Mouse (Mus musculus) heart, postnatal 10 days (tissue): ENCODE data around the gene Smurf1. TPM values are rescaled to one million over a fixed set of nuclear protein-coding genes. Genes with fewer than 3 reads are reported as not detected.

ENCODE experiments used
- DNase-seq, 2 experiments: peaks; one replicate each; pipeline ENCODE4 v3.0.0; 2021
- intact Hi-C: fragments of 180-260 bp; cut with DNase I; formaldehyde crosslinking; loops from one replicate; pipeline ENCODE4 v1.15.1; 2025
- total RNA-seq, 2 experiments: library from RNA; stranded (reverse); gene quantifications; 2 replicates each; pipeline ENCODE4 v1.2.3; 2021

The Smurf1 gene
- 10 to 100 TPM; 28.7 to 33.6 TPM for total RNA-seq

DNA sequence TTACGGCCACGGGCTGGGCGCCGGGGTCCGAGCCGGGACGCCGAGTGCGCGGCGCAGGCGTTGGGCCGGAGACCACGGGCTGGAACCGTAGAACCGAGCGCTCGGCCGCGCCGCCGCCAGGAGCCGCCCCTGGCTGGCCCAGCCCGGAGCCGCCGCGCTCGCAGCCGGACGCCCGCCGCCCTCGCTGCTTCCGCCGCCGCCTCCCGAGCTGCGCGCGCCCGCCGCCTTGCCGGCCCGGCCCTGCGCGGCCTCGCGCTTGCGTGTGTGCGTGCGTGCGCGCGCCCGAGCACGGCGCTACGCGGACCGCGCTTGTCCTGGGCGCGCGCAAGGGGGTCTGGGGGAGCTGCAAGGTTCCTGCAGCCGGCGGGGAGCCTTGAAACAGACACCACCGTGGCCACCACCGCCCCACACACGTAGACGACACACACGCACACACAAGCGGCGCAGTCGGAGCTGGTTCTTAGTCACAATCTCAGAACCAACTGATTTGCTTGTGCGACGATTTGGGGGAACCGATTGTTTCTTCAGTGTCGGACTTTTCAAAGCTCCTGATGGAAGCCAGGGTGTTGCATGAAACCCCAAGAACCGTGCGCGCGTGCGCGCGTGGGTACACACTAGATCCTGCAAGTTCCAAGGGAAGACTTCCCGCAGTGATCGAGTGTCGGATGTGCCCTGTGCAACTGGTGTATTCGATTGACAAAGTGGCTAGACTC is at the start of gene Smurf1:
Gene Smurf1, minus strand, starts transcription at position 209 of the 713 bp plus-strand sequence.
- DNase-seq: peak; percentile 89 to 90
- intact Hi-C loops: loop anchor here (5.0 kb wide), 2 partner anchors 53 to 88 kb away; no protein-coding TSS in a partner anchor

DNA sequence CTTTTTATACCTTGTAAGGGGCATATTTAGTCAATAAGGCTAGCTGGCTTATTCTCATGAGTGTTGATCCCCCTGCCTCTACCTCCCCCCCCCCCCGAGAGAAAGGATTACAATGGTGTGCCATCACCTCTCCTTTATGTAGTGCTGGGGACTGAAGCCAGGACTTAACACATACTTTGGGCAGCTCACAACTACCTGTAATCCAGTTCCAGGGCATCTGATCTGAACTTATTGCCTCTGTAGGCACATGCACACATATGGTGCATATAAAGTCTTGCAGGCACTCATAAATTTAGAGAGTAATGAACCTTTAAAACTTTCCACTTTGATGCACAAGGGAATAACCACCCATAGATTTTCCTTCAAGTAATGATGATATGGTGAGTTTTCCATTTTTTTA is 48.6 kb upstream of the Smurf1 start:
- no peak for DNase-seq
- intact Hi-C loops: no loop called here

- intact Hi-C loops: no loop called here
- DNase-seq: no peak
Measured at GRCm38 (mm10) chr5:145008878-145009659, 43.4 kb upstream of the Smurf1 start.

GRCm38 (mm10) chr5:145005596-145005995 is 39.9 kb upstream of the Smurf1 start:
- intact Hi-C loops: no loop called here
- DNase-seq: no peak

GRCm38 (mm10) chr5:145004495-145004894 is 38.8 kb upstream of the Smurf1 start:
- intact Hi-C loops: loop anchor here (5.0 kb wide), 1 partner anchor 68 kb away; no protein-coding TSS in a partner anchor
- DNase-seq: peak in 1 of 2 experiments; percentile 7

GRCm38 (mm10) chr5:145003362-145003761 is 37.7 kb upstream of the Smurf1 start:
- no peak for DNase-seq
- intact Hi-C loops: loop anchor here (5.0 kb wide), 1 partner anchor 69 kb away; no protein-coding TSS in a partner anchor

DNA sequence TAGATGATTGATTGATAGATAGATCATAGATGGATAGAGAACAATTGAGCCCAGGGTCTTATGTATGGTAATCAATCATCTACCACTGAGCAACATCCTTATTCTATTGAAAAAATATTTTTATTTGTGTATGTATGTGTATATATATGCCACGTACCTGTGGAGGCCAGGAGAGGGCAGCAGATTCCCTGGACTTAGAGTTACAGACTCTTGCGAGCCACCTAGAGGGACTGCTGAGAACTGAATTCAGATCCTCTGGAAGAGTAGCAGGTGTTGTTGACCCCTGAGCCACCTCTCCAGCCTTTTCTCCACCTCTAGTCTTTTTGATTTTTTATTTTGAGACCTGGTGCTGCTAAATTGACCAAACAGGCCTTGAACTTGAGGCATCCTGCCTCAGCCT is 32.8 kb upstream of the Smurf1 start:
- intact Hi-C loops: no loop called here
- DNase-seq: no peak

- intact Hi-C loops: no loop called here
- no peak for DNase-seq
Measured at GRCm38 (mm10) chr5:144990481-144990880, 24.8 kb upstream of the Smurf1 start.

- no peak for DNase-seq
- intact Hi-C loops: no loop called here
Measured at GRCm38 (mm10) chr5:144990051-144990450, 24.4 kb upstream of the Smurf1 start.

- no peak for DNase-seq
- intact Hi-C loops: loop anchor here (2.0 to 5.0 kb wide), 4 partner anchors 82 to 192 kb away; no protein-coding TSS in a partner anchor
Measured at GRCm38 (mm10) chr5:144989061-144989405, 23.4 kb upstream of the Smurf1 start.

DNA sequence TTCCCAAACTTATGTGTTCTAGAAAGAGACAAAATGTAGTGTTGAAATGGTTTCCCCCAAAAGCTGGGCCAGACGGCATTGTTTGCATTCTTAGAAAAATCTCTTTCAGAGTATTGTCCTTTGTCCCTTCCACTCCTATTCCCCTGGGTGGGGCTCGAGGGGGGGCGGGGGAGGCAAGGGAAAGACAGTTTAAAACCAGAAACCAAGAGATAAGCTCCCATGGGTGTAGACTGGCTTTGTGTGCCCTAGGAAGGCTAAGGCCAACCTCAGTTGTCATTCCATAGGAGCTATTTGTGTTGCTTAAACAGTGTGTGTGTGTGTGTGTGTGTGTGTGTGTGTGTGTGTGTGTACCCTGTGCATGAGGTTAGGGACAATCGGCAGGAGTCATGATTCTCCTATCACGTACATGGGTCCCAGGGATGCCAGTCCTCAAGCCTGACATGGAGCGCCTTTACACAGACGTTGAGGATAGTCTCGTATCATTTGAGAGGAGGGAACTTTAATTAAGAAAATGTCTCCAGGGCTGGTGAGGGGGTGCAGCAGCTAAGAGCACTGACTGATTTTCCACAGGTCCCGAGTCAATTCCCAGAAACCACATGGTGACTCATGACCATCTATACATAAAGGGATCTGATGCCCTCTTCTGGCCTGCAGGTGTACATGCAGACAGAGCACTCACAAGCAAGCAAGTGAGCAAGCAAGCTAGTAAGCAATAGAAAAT is 22.9 kb upstream of the Smurf1 start:
- DNase-seq: peak; percentile 72 to 74
- intact Hi-C loops: loop anchor here (2.0 to 5.0 kb wide), 4 partner anchors 81 to 192 kb away; no protein-coding TSS in a partner anchor

DNA sequence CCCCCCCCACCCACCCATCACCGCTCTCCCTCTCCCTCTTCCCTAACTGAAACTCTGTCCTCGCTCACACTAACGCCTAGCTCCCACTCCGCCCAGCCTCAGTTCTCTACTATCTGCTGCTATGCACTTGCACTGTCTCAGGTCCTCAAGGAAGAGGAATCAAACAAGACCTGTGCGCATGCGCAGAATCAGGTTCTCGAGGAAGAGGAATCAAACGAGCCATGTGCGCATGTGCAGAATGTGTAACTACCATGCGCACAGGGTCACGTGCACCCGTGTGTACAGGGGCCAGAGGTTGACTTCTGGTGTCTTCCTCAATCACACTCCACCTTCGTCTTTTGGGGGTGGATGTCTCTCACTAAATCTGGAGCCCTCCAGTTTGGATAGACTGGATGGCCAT is 21.9 kb upstream of the Smurf1 start:
- intact Hi-C loops: loop anchor here (5.0 kb wide), 2 partner anchors 80 to 150 kb away; no protein-coding TSS in a partner anchor

DNA sequence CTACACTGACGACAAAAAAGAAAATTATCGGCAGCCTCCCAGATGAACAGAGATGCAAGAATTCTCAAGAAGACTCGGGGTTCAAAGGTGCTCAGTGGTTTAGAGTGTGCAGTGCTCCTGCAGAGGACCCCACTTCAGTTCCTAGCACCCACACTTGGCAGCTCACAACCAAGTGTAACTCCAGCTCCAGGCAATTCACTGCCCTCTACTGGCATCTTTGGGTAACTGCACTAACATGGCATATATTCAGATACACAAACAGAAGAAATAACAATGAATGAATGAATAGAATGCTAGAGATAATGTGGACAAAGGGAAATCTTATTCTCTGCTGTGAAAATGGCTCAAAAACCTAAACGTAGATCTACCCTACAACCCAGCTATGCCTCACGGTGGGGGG is 19.2 kb upstream of the Smurf1 start:
- DNase-seq: no peak
- intact Hi-C loops: loop anchor here (5.0 kb wide), 2 partner anchors 78 to 148 kb away; no protein-coding TSS in a partner anchor

More for the DNA sequence above, 21.9 kb upstream of the Smurf1 start:
- DNase-seq: no peak

- DNase-seq: no peak
- intact Hi-C loops: no loop called here
Measured at GRCm38 (mm10) chr5:144983227-144983626, 17.6 kb upstream of the Smurf1 start.

- intact Hi-C loops: no loop called here
- DNase-seq: no peak
Measured at GRCm38 (mm10) chr5:144979110-144979509, 13.5 kb upstream of the Smurf1 start.

DNA sequence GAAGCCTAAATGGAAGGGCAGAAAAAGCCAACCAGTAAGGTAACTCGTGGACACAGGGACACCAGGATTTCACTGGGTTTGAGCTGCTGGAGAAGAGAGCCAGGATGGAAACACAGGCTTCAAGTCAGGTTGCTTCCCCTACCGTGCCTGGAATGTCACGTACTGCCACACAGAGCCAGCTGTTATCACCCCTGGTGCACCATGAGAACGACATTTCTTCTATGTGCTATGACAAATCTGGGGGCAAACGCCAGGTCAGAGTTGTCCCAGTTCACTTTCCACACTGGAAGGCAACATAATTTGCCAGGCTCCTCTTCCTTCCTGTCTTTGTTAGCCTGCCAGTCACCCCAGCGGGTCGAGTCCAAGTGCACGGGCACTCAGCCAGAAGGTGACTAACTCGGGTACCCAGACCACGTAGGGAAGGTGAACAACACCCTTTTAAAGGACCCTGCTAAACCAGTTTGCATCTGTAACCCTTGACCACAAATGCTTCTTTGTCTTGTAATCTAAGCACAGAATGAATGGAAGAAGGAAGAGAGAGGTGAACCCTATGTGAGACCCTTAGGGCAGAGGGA is 13.0 kb upstream of the Smurf1 start:
- intact Hi-C loops: no loop called here
- DNase-seq: peak; percentile 57 to 59

GRCm38 (mm10) chr5:144971266-144971665 is 5.6 kb upstream of the Smurf1 start:
- DNase-seq: no peak
- intact Hi-C loops: no loop called here

- DNase-seq: peak; percentile 85 to 91
- intact Hi-C loops: loop anchor here (5.0 kb wide), 2 partner anchors 53 to 88 kb away; no protein-coding TSS in a partner anchor
Measured at GRCm38 (mm10) chr5:144964872-144965638, 592 bp downstream of the Smurf1 start.

DNA sequence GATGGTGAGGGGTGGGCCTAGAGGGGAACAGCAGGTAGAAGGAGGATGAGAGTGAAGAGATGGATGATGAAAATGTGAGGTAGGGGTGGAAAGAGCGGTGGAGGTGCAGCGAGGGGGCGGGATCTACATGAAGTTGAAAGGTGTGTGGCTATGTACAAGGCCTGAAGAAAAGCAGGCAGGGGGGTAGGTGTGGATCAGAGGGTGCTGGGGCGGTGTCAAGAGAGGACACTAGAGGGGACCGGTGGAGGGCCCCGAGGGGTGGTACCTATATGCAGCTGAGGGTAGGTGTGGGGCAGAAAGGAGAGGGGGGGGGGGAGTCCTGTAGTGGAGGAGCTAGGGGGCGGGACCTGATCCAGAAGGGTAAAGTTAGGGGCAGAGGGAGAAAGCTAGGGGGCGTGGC is 1.2 kb downstream of the Smurf1 start:
- intact Hi-C loops: no loop called here
- no peak for DNase-seq

DNA sequence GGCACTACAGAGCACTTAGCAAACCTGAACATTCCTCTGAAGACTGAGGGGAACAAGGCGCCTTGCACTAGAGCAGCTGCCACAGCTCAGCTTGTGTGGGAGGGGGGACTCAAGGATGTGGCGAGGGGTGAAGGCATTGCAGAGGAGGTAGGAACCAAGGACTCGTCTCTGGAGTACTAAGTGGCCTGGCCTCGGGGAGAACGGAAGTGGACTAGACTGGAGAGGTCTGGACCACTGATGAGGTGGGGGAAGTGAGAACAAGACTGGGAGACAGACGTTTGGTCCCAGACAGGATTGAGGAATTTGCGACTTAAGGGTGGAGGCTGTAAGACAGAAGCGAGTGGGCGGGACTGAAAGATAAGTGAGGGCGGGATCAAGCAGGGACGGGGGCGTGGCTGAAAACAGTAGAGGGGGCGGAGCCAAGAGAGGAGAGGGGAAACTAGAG is 1.8 kb downstream of the Smurf1 start:
- intact Hi-C loops: no loop called here
- peak; percentile 68 to 75 for DNase-seq
